Mouse (Mus musculus) fat pad, adult 2 months (tissue): ENCODE results near the gene Sec14l1.

Experiments used
- DNase-seq: peaks from one replicate; pipeline ENCODE4 v3.0.0-alpha.2; 2011; ENCODE audit warnings: low read depth, low spot score; ENCODE audit errors: extremely low read depth

Sec14l1 gene

GRCm38 (mm10) chr11:117107837-117108236, 7.1 kb upstream of the Sec14l1 start:
- no peak for DNase-seq

- no peak for DNase-seq
Measured at GRCm38 (mm10) chr11:117108595-117108994, 6.4 kb upstream of the Sec14l1 start.

- DNase-seq, result no peak
Measured at GRCm38 (mm10) chr11:117109179-117109954, 5.6 kb upstream of the Sec14l1 start.

DNA sequence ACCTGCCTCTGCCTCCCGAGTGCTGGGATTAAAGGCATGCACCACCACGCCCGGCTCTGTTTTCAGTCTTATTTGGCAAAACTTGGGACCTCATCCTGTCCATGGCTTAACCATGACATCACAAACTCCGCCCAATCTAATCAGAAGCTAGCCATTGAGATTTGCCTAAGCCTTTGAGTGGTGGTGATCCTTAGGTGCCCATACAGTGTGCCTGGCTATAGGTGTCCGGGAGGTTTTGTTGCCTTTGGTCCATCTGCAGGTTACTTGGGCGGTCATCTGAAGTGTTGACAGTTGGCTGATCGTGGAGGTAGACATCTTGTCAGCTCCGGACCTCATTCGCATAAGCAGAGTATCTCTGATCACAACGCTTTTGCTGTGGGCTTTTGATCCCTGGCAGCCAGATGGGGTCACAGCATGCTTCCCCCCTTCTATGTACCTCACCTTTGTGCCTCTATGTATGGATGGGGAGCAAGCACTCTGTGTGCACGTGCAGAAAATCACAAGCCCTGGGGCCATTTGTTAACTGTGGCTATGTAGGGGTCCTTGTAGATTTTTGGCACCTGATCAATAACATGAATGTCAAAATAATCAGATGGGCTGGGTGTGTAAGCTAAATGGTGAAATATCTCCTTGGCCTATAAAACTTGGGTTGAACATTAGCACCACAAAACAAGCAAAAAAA, 2.9 kb upstream of the Sec14l1 start:
- DNase-seq, result no peak

GRCm38 (mm10) chr11:117112649-117113051, 2.3 kb upstream of the Sec14l1 start:
- DNase-seq, result no peak

DNA sequence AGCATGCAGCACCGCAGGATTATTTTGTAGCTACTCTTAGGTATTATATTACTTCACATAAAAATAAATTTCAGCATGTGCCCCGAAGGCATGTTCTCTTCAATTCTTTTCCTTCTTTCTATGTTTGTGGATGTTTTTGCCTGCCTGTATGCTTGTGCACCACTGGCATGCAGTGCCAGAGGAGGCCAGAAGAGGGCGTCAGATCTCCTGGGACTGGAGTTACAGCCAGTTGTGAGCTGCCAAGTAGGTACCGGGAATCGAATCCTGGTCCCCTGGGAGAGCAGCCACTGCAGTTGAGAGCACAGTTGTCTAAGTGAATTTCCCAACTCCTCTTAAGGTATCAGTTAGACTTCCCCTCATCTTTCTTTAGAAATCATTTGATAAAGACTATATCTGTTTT, 1.6 kb upstream of the Sec14l1 start:
- DNase-seq, result no peak

- DNase-seq, result no peak
Measured at GRCm38 (mm10) chr11:117114231-117114591, 757 bp upstream of the Sec14l1 start.

DNA sequence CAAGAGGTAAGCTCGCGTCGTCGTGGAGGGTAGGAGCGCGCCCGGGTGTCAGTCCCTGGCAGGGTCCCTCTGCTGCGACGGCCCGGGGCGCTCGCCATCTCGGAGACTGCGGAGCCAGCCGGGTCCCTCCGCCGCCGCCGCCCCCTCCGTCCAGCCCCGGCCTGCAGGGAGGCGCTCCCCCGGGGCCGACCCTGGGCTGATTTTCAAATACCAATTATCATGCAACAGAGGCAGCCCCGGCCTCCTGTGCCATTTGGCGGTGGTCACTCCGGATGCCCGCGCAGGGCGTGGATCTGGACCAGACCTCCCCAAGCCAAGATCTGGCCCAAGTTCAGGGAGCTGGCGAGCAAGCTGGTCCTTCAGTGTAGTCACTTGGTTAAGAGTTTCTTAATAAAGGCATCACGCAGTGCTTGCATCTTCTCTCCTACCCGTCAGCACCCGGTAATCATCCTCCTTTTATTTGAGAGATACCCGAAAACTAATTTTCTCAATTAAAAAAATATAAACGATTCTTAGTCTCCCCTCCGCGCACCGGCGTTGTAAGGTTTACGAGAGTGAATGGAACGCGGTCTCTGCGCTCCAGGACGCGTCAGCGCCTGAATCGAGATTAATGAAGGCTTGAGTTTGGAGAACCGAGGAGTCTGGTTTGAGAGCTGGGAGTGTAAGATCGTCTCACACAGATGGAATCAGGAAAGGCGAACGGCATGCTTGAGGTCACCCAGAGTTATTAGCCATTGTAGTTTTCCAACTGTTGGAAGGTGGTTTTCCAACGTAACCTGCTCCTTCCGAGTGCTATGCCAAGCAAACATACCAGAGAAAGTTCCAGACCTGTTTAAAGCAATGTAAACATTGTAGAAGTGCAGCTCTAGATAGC, 615 bp downstream of the Sec14l1 start:
- no peak for DNase-seq

- no peak for DNase-seq
Measured at GRCm38 (mm10) chr11:117116350-117117303, 1.7 kb downstream of the Sec14l1 start.

DNA sequence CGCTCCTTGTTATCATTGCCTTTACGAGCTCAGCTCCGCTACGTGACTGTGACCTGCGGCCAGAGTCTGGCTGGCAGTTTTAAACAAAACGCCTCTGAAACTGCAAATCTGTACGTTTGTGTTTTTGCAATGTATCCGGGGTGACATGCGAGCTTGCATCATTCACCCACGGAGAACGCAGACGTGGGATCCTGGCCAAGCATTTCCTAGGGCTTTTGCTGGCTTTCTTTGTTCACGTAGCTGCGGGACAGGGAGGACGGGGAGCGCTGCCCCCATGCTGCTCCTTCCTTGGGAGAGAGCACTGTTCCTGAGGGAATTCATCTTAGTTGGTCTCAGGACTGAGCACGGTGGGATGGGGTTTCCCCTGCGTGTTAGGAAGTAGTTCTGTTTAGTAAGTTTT, 2.4 kb downstream of the Sec14l1 start:
- no peak for DNase-seq

- DNase-seq, result no peak
Measured at GRCm38 (mm10) chr11:117117791-117118190, 2.8 kb downstream of the Sec14l1 start.

DNA sequence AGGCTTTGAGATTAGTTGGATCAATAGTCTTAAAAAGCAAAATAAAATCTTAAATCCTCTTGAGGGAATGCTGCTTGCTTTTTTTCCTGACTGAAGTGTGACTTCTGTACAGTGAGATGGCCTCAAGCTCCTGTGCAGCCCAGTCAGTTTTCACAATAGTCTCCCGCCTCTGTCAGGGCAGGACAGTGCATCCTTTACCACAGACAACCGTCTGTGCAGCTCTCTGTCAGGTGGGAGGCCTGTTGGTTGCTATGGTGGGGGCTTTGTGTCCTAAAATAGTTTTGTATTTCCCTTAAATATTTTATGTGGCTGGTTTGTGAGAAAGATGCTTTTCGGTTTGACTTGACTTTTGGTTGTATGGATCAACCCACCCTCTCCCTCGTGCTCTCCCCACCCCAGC, 3.3 kb downstream of the Sec14l1 start:
- no peak for DNase-seq

DNA sequence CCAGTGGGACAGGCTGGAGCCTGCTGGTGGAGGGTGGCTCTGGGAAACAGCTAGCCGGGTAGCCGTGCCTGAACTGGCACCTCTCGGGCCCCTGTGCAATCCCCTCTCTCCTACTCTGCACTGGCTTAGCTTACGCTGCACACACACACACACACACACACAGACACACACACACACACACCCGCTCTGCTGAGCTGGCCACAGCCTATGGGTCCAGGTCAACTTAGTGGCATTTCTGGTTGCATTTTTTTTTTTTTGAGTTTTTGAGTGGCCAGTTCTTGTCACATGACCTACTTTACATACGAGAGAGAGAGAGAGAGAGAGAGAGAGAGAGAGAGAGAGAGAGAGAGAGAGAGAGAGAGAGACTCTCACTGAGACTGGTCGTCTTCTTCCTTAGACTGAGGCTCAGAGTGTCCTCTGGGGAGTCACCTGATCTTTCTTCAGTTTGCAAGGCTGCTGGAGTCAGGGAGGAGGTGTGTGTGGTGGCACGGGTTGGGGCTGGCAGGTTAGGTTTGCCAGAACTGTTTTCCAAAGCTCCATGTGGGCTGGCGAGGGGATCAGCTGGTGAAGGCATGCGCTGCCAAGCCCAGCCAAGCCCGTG, 3.9 kb downstream of the Sec14l1 start:
- no peak for DNase-seq

DNA sequence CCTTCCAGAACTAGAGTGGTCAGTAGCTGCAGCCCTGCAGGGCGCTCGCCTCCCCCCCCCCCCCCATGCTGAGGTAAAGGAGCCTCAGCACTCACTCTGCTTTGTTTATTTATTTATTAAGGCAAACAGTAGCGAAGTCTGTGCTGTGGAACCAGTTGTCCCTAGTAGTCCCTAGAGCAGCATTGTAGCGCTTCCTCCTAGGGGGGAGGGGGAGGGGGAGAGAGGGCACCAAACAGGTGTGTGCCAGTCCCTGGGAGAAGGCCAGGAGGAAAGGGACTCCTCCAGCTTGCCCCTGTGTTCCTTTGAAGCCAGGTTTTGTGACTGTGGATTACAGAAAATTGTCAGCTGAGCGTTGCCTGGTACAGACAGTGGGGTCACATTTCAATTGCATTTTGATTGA, 4.8 kb downstream of the Sec14l1 start:
- DNase-seq, result no peak

DNA sequence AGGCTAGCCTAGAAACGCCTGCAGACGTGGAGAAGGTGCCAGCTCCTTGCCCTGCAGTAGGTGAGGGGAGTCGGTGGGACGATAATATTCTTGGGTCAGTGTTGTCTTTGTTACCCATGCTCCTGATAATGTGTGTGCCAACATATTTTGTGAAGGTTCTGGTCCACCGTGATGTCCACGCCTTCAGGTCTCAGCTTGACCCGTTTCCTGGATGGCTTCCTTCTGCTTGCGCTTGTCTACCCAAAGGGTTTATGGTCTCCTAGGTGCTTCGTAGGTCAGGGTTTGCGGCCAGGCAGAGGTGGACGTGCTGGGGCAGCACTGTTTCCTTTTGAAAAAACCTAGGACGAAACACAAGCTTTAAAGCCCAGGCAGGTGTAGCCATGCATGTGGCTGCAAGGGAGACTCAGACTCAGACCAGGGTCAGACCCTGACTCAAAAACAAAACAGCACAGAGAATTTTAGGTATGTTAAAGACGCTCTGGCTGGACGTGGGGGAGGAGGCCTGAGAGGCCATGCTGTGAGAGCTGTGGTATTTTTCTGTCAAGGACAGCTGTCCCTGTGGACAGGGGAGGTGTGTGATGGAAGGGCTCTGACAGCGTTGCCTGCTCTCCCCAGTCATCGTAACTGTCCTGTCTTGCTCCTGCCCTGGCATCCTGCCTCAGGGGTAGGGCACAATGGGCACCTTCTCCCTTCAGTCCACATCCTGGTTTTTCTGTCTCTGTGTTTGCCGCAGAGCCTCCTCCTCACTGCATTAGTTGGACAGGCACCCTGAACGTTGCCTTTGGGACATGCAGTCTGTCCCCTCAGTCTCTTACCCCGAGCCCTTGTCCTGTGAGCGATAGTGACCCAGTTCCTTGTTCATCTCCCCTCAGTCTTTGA, 5.6 kb downstream of the Sec14l1 start:
- no peak for DNase-seq

- DNase-seq, result no peak
Measured at GRCm38 (mm10) chr11:117121164-117121535, 6.2 kb downstream of the Sec14l1 start.

GRCm38 (mm10) chr11:117121954-117122353, 7.0 kb downstream of the Sec14l1 start:
- no peak for DNase-seq

- no peak for DNase-seq
Measured at GRCm38 (mm10) chr11:117123418-117124085, 8.6 kb downstream of the Sec14l1 start.

DNA sequence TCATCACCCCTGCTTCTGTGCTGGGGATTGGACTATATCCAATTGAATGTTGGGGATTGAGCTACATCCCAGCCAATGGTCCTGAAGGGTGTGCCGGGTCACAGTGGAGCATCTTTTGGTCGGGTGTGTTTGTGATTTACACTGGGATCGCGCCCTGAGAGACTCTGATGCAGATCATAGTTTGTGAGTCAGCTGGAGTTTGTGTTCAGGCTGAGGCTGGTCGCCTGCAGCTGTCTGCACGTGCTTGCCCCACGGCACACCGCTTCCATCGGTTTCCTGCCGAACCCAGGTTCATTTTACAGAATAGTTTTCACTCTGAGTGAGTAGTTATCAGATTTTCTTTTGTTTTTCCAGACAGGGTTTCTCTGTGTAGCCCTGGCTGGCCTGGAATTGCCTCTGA, 9.6 kb downstream of the Sec14l1 start:
- DNase-seq, result no peak
